Mouse (Mus musculus): Measurements from ENCODE around the gene Krt6b. TPM values are rescaled to one million over a fixed set of nuclear protein-coding genes. Genes with fewer than 3 reads are reported as not detected.

Krt6b gene
- polyA plus RNA-seq, 1 experiment from 2014 or later = not detected

- H3K27ac ChIP-seq (ENCODE audit: low read depth, low read length) = no peak overlapping the region
- DNase-seq (ENCODE audit: low spot score) (no peak), ATAC-seq (replicated peaks; ENCODE audit: low FRiP score) (no peak)
- no peak overlapping the region for H3K4me2 ChIP-seq (ENCODE audit: low read depth, low read length, severe bottlenecking)
- H3K9ac ChIP-seq (ENCODE audit: low read length) = no peak overlapping the region
- H3K4me3 ChIP-seq (ENCODE audit: low read depth, low read length) = no peak overlapping the region
- 91% methylated on average over 5 of the region's 5 CpGs for WGBS
- no peaks in the 10 kb centered on the region for H3K36me3 ChIP-seq (ENCODE audit: control insufficient read depth, insufficient read depth, low read length)
- no peaks in the 10 kb centered on the region for H3K9me3 ChIP-seq (ENCODE audit: control insufficient read depth, low read length)
- H3K27me3 ChIP-seq (ENCODE audit: control insufficient read depth, insufficient read depth, low read length) = no peaks in the 10 kb centered on the region
- H3K4me1 ChIP-seq (replicated peaks; ENCODE audit: control insufficient read depth, insufficient read depth, low read length) = no peaks in the 10 kb centered on the region
Observed at GRCm38 (mm10) chr15:101652736-101653265, 27.3 kb downstream of the Krt6b start.

- no peaks in the 10 kb centered on the region for H3K27me3 ChIP-seq (ENCODE audit: control insufficient read depth, insufficient read depth, low read length)
- DNase-seq (ENCODE audit: low spot score) (no peak), ATAC-seq (replicated peaks; ENCODE audit: low FRiP score) (no peak)
- no peaks in the 10 kb centered on the region for H3K4me1 ChIP-seq (replicated peaks; ENCODE audit: control insufficient read depth, insufficient read depth, low read length)
- WGBS = 88% methylated on average over 3 of the region's 3 CpGs
- H3K4me3 ChIP-seq (ENCODE audit: low read depth, low read length) = no peak within 1 kb of the TSS
- no peak within 1 kb of the TSS for H3K9ac ChIP-seq (ENCODE audit: low read length)
- no peaks in the 10 kb centered on the region for H3K36me3 ChIP-seq (ENCODE audit: control insufficient read depth, insufficient read depth, low read length)
- no peaks in the 10 kb centered on the region for H3K9me3 ChIP-seq (ENCODE audit: control insufficient read depth, low read length)
- H3K27ac ChIP-seq (ENCODE audit: low read depth, low read length) = no peak within 1 kb of the TSS
- H3K4me2 ChIP-seq (ENCODE audit: low read depth, low read length, severe bottlenecking) = no peak within 1 kb of the TSS
Observed at GRCm38 (mm10) chr15:101647280-101647679, 32.8 kb downstream of the Krt6b start, which contains the start of gene Gm5478. TSS of gene Gm5478 (minus strand) at chr15:101647380.

GRCm38 (mm10) chr15:101627884-101628283, 52.2 kb downstream of the Krt6b start, which contains the start of gene Gm5414:
TSS of gene Gm5414 (minus strand) at chr15:101628188.
- no peak for DNase-seq (ENCODE audit: low spot score)
- 81% methylated on average over 2 of the region's 2 CpGs for WGBS
- Histone ChIP-seq H3K9me3 (ENCODE audit: control insufficient read depth, low read length) (no peaks in the 10 kb centered on the region), H3K36me3 (ENCODE audit: control insufficient read depth, insufficient read depth, low read length) (no peaks in the 10 kb centered on the region), H3K27me3 (ENCODE audit: control insufficient read depth, insufficient read depth, low read length) (no peaks in the 10 kb centered on the region), H3K9ac (ENCODE audit: low read length) (no peak within 1 kb of the TSS), H3K4me2 (ENCODE audit: low read depth, low read length, severe bottlenecking) (no peak within 1 kb of the TSS), H3K27ac (ENCODE audit: low read depth, low read length) (no peak within 1 kb of the TSS), H3K4me3 (ENCODE audit: low read depth, low read length) (no peak within 1 kb of the TSS), H3K4me1 (replicated peaks; ENCODE audit: control insufficient read depth, insufficient read depth, low read length) (no peaks in the 10 kb centered on the region)
- no peak for ATAC-seq (replicated peaks; ENCODE audit: low FRiP score)

Small RNA genes within 50 kb of the gene (microRNA-seq; reads per million reads assigned to microRNA genes)
- gene Gm44323 (ENCODE audit: insufficient number of aligned reads) = not detected
- not detected for gene Gm44342 (ENCODE audit: insufficient number of aligned reads)
- gene Gm44383 (ENCODE audit: insufficient number of aligned reads) = not detected
- gene Gm44479 (ENCODE audit: insufficient number of aligned reads) = not detected

Other genes starting within 250 kb of the Krt6b start
- 0.12 TPM in 1 of 2 replicates, not detected in the other for gene Krt87, start 241.5 kb downstream of the Krt6b start, polyA plus RNA-seq (2014; fragmentation: Nextera tagmentation; extraction: Ambion mirVana)
- gene Krt88, start 232.5 kb downstream of the Krt6b start, polyA plus RNA-seq (2014; fragmentation: Nextera tagmentation; extraction: Ambion mirVana) = not detected in 2 replicates
- gene Krt81, start 216.5 kb downstream of the Krt6b start, polyA plus RNA-seq (2014; fragmentation: Nextera tagmentation; extraction: Ambion mirVana) = not detected in 2 replicates
- not detected in 2 replicates for gene Krt86, start 206.8 kb downstream of the Krt6b start, polyA plus RNA-seq (2014; fragmentation: Nextera tagmentation; extraction: Ambion mirVana)
- gene Krt83, start 188.8 kb downstream of the Krt6b start, polyA plus RNA-seq (2014; fragmentation: Nextera tagmentation; extraction: Ambion mirVana) = 0.27 TPM in 1 of 2 replicates, not detected in the other
- gene Gm49425, start 163.0 kb downstream of the Krt6b start, polyA plus RNA-seq (2014; fragmentation: Nextera tagmentation; extraction: Ambion mirVana) = not detected in 2 replicates
- not detected in 2 replicates for gene Krt84, start 147.5 kb downstream of the Krt6b start, polyA plus RNA-seq (2014; fragmentation: Nextera tagmentation; extraction: Ambion mirVana)
- not detected in 2 replicates for gene Krt82, start 129.6 kb downstream of the Krt6b start, polyA plus RNA-seq (2014; fragmentation: Nextera tagmentation; extraction: Ambion mirVana)
- 0.21 and 0.41 TPM in 2 replicates for gene Krt90, start 117.3 kb downstream of the Krt6b start, polyA plus RNA-seq (2014; fragmentation: Nextera tagmentation; extraction: Ambion mirVana)
- gene Krt75, start 106.4 kb downstream of the Krt6b start, polyA plus RNA-seq (2014; fragmentation: Nextera tagmentation; extraction: Ambion mirVana) = not detected in 2 replicates
- not detected in 2 replicates for gene Gm5414, start 52.1 kb downstream of the Krt6b start, polyA plus RNA-seq (2014; fragmentation: Nextera tagmentation; extraction: Ambion mirVana)
- gene Gm5478, start 32.9 kb downstream of the Krt6b start, polyA plus RNA-seq (2014; fragmentation: Nextera tagmentation; extraction: Ambion mirVana) = not detected in 2 replicates
- not detected in 2 replicates for gene Krt6a, start 14.0 kb upstream of the Krt6b start, polyA plus RNA-seq (2014; fragmentation: Nextera tagmentation; extraction: Ambion mirVana)
- gene Krt5, start 32.6 kb upstream of the Krt6b start, polyA plus RNA-seq (2014; fragmentation: Nextera tagmentation; extraction: Ambion mirVana) = 0.57 and 0.67 TPM in 2 replicates
- not detected in 2 replicates for gene Krt71, start 62.8 kb upstream of the Krt6b start, polyA plus RNA-seq (2014; fragmentation: Nextera tagmentation; extraction: Ambion mirVana)
- gene Krt72, start 106.2 kb upstream of the Krt6b start, polyA plus RNA-seq (2014; fragmentation: Nextera tagmentation; extraction: Ambion mirVana) = not detected in 2 replicates
- 0.12 TPM in 1 of 2 replicates, not detected in the other for gene Krt73, start 122.1 kb upstream of the Krt6b start, polyA plus RNA-seq (2014; fragmentation: Nextera tagmentation; extraction: Ambion mirVana)
- not detected in 2 replicates for gene Krt2, start 137.9 kb upstream of the Krt6b start, polyA plus RNA-seq (2014; fragmentation: Nextera tagmentation; extraction: Ambion mirVana)
- 2.6 TPM in 2 replicates for gene Krt1, start 170.5 kb upstream of the Krt6b start, polyA plus RNA-seq (2014; fragmentation: Nextera tagmentation; extraction: Ambion mirVana)
- not detected in 2 replicates for gene Krt77, start 189.4 kb upstream of the Krt6b start, polyA plus RNA-seq (2014; fragmentation: Nextera tagmentation; extraction: Ambion mirVana)
- not detected in 2 replicates for gene Krt76, start 212.6 kb upstream of the Krt6b start, polyA plus RNA-seq (2014; fragmentation: Nextera tagmentation; extraction: Ambion mirVana)
- gene Krt4, start 244.4 kb upstream of the Krt6b start, polyA plus RNA-seq (2014; fragmentation: Nextera tagmentation; extraction: Ambion mirVana) = not detected in 2 replicates

Measured in forebrain, embryonic 11.5 days (tissue).